Comparison of ENCODE assay signal across 8 mouse cellular contexts in the genomic region with DNA sequence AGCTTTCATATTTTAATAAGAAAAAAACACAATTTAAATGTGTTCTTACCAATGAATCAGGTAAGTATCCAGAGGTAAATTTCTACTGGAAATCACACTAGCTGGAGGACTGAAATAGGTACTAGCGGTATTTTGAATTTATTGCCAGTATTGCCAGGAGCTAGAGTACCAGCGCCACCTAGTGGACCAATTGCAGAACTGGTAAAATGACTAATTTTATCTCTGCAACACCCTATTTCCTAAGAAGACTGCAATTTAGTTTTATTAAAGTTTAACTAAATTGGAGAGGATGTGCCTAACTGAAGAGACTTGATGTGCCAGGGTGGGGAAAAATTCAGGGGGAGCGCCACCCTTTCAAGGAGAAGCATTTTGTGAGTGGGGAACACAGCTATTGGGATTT.
A peak's percentile ranks its signal among the peaks of the same experiment; 100 is the strongest.
DNase-seq lines count a peak whose midpoint lies in the region; ATAC-seq and TF ChIP-seq lines count a peak whose summit lies in the region.

No protein-coding gene starts in this region.

- no peak overlapping the region for H3K4me3 ChIP-seq in neural tube, embryonic 15.5 days (replicated peaks)
- no peak overlapping the region for H3K4me3 ChIP-seq in intestine, embryonic 15.5 days (replicated peaks)
- H3K4me3 ChIP-seq in testis, adult 2 months (ENCODE audit: control insufficient read depth, low read depth, low read length), result no peak overlapping the region

- 4% methylated on average over 3 of the region's 3 CpGs for WGBS in neural tube, embryonic 15.5 days
- WGBS in intestine, embryonic 15.5 days, result 4% methylated on average over 3 of the region's 3 CpGs

- H3K9ac ChIP-seq in neural tube, embryonic 15.5 days (replicated peaks), result no peak overlapping the region
- H3K9ac ChIP-seq in intestine, embryonic 15.5 days, result no peak overlapping the region

- no peaks in the 10 kb centered on the region for H3K4me1 ChIP-seq in neural tube, embryonic 15.5 days
- no peaks in the 10 kb centered on the region for H3K4me1 ChIP-seq in intestine, embryonic 15.5 days (replicated peaks)
- H3K4me1 ChIP-seq in testis, adult 2 months (ENCODE audit: control insufficient read depth, insufficient read depth, low read length), result no peaks in the 10 kb centered on the region

- H3K27me3 ChIP-seq in neural tube, embryonic 15.5 days (replicated peaks), result no peaks in the 10 kb centered on the region
- no peaks in the 10 kb centered on the region for H3K27me3 ChIP-seq in intestine, embryonic 15.5 days (replicated peaks)
- H3K27me3 ChIP-seq in testis, adult 2 months (ENCODE audit: control insufficient read depth, insufficient read depth, low read length), result no peaks in the 10 kb centered on the region

- DNase-seq in CD4-positive, CD25-positive, alpha-beta regulatory T cell, adult 2 months (ENCODE audit: low read depth, low spot score), result peak; percentile 14
- DNase-seq in neural tube, embryonic 10.5 days (ENCODE audit: extremely low spot score, low spot score), result peak; percentile 42
- peak; percentile 35 for DNase-seq in embryo, embryonic 11.5 days (ENCODE audit: low read depth, low spot score)
- DNase-seq in lung, postnatal 14 days, result peak; percentile 51

- H3K36me3 ChIP-seq in neural tube, embryonic 15.5 days, result no peaks in the 10 kb centered on the region
- no peaks in the 10 kb centered on the region for H3K36me3 ChIP-seq in intestine, embryonic 15.5 days
- no peaks in the 10 kb centered on the region for H3K36me3 ChIP-seq in testis, adult 2 months (ENCODE audit: control insufficient read depth, insufficient read depth, low read length)

- no peak overlapping the region for H3K27ac ChIP-seq in neural tube, embryonic 15.5 days (replicated peaks)
- no peak overlapping the region for H3K27ac ChIP-seq in intestine, embryonic 15.5 days
- no peak overlapping the region for H3K27ac ChIP-seq in testis, adult 2 months (ENCODE audit: control insufficient read depth, insufficient read depth, low read depth, low read length)

- TF ChIP-seq CTCF in testis, adult 2 months (IDR thresholded peaks at IDR 0.05; ENCODE audit: control insufficient read depth, insufficient read depth, insufficient replicate concordance, low read depth, low read length), result peak; percentile 35; the same call in 1 of the 2 replicates

- no peak for TF ChIP-seq POLR2A in testis, adult 2 months (IDR thresholded peaks at IDR 0.05; ENCODE audit: control insufficient read depth, low read depth, low read length)

- H3K9me3 ChIP-seq in neural tube, embryonic 15.5 days (replicated peaks), result no peaks in the 10 kb centered on the region
- no peaks in the 10 kb centered on the region for H3K9me3 ChIP-seq in intestine, embryonic 15.5 days

- no peak overlapping the region for H3K4me2 ChIP-seq in neural tube, embryonic 15.5 days
- H3K4me2 ChIP-seq in intestine, embryonic 15.5 days (replicated peaks), result no peak overlapping the region

- ATAC-seq in CD4-positive, CD25-positive, alpha-beta regulatory T cell, adult 4 months, result no peak
- ATAC-seq in neural tube, embryonic 15.5 days (ENCODE audit: low FRiP score), result no peak
- ATAC-seq in intestine, embryonic 15.5 days, result 0 out of 2 replicates have a peak, but pooled peaks have one; percentile 47
